Mouse (Mus musculus): ENCODE results near the gene Slc39a11. TPM values are rescaled to one million over a fixed set of nuclear protein-coding genes. Genes with fewer than 3 reads are reported as not detected.
"Not testable (repeated sequence)": the region's sequence is repeated elsewhere in the genome, so short reads cannot be mapped to it uniquely, and the experiment has no call there.

The Slc39a11 gene
- polyA plus RNA-seq, 2 experiments from 2014 or later, result 12.5 to 17.1 TPM

- no peak for ATAC-seq
Observed at GRCm38 (mm10) chr11:113595144-113595543, 54.7 kb downstream of the Slc39a11 start.

- ATAC-seq, result no peak
Observed at GRCm38 (mm10) chr11:113588936-113589335, 60.9 kb downstream of the Slc39a11 start.

- no peak for ATAC-seq
Observed at GRCm38 (mm10) chr11:113586423-113586822, 63.5 kb downstream of the Slc39a11 start.

GRCm38 (mm10) chr11:113583879-113584661 lies 65.8 kb downstream of the Slc39a11 start:
- no peak for ATAC-seq

GRCm38 (mm10) chr11:113577221-113577620 lies 72.7 kb downstream of the Slc39a11 start:
- no peak for ATAC-seq

- ATAC-seq, result no peak
Observed at GRCm38 (mm10) chr11:113572641-113573040, 77.2 kb downstream of the Slc39a11 start.

GRCm38 (mm10) chr11:113571616-113572015 lies 78.3 kb downstream of the Slc39a11 start:
- ATAC-seq, result no peak

- ATAC-seq, result no peak
Observed at GRCm38 (mm10) chr11:113568999-113569398, 80.9 kb downstream of the Slc39a11 start.

GRCm38 (mm10) chr11:113567926-113568325 lies 82.0 kb downstream of the Slc39a11 start:
- not testable (repeated sequence) for ATAC-seq

- ATAC-seq, result peak; percentile 100
Observed at GRCm38 (mm10) chr11:113565006-113565995, 84.6 kb downstream of the Slc39a11 start.

GRCm38 (mm10) chr11:113562326-113562725 lies 87.6 kb downstream of the Slc39a11 start:
- no peak for ATAC-seq

- ATAC-seq, result no peak
Observed at GRCm38 (mm10) chr11:113560150-113560549, 89.7 kb downstream of the Slc39a11 start.

- no peak for ATAC-seq
Observed at GRCm38 (mm10) chr11:113558505-113558904, 91.4 kb downstream of the Slc39a11 start.

- no peak for ATAC-seq
Observed at GRCm38 (mm10) chr11:113556142-113556541, 93.7 kb downstream of the Slc39a11 start.

GRCm38 (mm10) chr11:113554701-113555360 lies 95.0 kb downstream of the Slc39a11 start:
- no peak for ATAC-seq

- no peak for ATAC-seq
Observed at GRCm38 (mm10) chr11:113554194-113554593, 95.7 kb downstream of the Slc39a11 start.

GRCm38 (mm10) chr11:113553605-113554004 lies 96.3 kb downstream of the Slc39a11 start:
- ATAC-seq, result no peak

- ATAC-seq, result no peak
Observed at GRCm38 (mm10) chr11:113552539-113552938, 97.3 kb downstream of the Slc39a11 start.

- no peak for ATAC-seq
Observed at GRCm38 (mm10) chr11:113546217-113546877, 103.5 kb downstream of the Slc39a11 start.

- ATAC-seq, result no peak
Observed at GRCm38 (mm10) chr11:113544017-113544640, 105.8 kb downstream of the Slc39a11 start.

- no peak for ATAC-seq
Observed at GRCm38 (mm10) chr11:113541073-113541472, 108.8 kb downstream of the Slc39a11 start.
